Mouse (Mus musculus) limb, embryonic 15.5 days (tissue): ENCODE data around the gene Rnh1. TPM values are rescaled to one million over a fixed set of nuclear protein-coding genes. Genes with fewer than 3 reads are reported as not detected.

Source experiments
- ATAC-seq: fragments of 200-750 bp; cut with Nextera tagmentation; 2 replicates; pipeline ENCODE4 v1.8.0; 2017; ENCODE audit warnings: low read depth, moderate TSS enrichment; ENCODE audit not compliant: insufficient number of reproducible peaks, low FRiP score, low TSS enrichment
- H3K27ac ChIP-seq: fragments of 300-500 bp; sonication (generic); 2 replicates; pipeline ENCODE4 v1.5.1; 2015; ENCODE audit warnings: moderate library complexity, mild to moderate bottlenecking, inconsistent platforms
- H3K27me3 ChIP-seq: fragments of 300-500 bp; sonication (generic); 2 replicates; pipeline ENCODE4 v1.6.1; 2015; ENCODE audit warnings: inconsistent platforms
- H3K36me3 ChIP-seq: fragments of 300-500 bp; sonication (generic); 2 replicates; pipeline ENCODE4 v1.6.1; 2015; ENCODE audit warnings: inconsistent platforms
- H3K4me1 ChIP-seq: fragments of 300-500 bp; sonication (generic); 2 replicates; pipeline ENCODE4 v1.6.1; 2015; ENCODE audit warnings: inconsistent platforms
- H3K4me2 ChIP-seq: fragments of 300-500 bp; sonication (generic); 2 replicates; pipeline ENCODE4 v1.6.1; 2015; ENCODE audit warnings: mild to moderate bottlenecking, inconsistent platforms
- H3K4me3 ChIP-seq: fragments of 300-500 bp; sonication (generic); 2 replicates; pipeline ENCODE4 v1.5.1; 2015; ENCODE audit warnings: mild to moderate bottlenecking, inconsistent platforms
- H3K9ac ChIP-seq: fragments of 300-500 bp; sonication (generic); 2 replicates; pipeline ENCODE4 v1.6.1; 2015; ENCODE audit warnings: inconsistent platforms
- H3K9me3 ChIP-seq: fragments of 300-500 bp; sonication (generic); 2 replicates; pipeline ENCODE4 v1.6.1; 2016; ENCODE audit warnings: inconsistent platforms
- WGBS: fragments of 180-500 bp; shearing (Covaris S2); methylation state at CpG from one replicate; pipeline ENCODE4 v1.1.7; 2015; 5-methylcytosine and 5-hydroxymethylcytosine counted together
- microRNA counts: library from miRNA; unstranded; fragments of <30 nt; microRNA quantifications from one replicate; lab custom pipeline; 2016
- microRNA-seq: library from miRNA; unstranded; fragments of <30 nt; microRNA quantifications from one replicate; pipeline ENCODE4, GENCODE M21; 2016
- polyA plus RNA-seq: library from polyadenylated mRNA; unstranded; fragments of >200 nt; fragmentation: Nextera tagmentation; extraction: Ambion mirVana; gene quantifications from 2 replicates; pipeline ENCODE4 v1.2.1, GENCODE M21; 2015

Rnh1 gene
- polyA plus RNA-seq, 1 experiment from 2014 or later: 279 TPM

DNA sequence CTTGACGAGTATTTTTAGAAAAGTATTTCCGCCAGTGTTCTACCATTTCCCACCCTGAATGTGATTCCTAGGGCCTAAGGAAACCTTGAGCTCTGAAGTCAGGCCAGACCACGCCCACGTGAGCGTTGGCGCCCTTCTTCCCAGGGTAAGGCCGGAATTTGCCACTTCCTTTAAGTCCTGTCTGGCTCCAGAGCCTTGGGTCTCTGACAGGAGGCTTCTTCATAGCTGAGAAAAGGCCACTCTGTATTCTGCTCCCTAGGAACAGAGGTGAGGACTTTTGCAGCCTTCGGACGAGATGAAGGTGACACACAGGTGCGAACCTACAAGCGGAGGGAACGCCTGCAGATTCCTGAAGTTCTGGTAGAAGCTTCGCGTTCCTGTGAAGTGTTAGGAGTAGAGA, 50.4 kb downstream of the Rnh1 start, which contains the start of gene Ptdss2:
Ptdss2 (plus strand) TSS at position 138 of the 400 bp plus-strand sequence.
- ATAC-seq: no peak
- WGBS: 41% methylated on average over 14 of the region's 14 CpGs
- H3K27ac ChIP-seq: peak within 1 kb of the TSS; percentile 84
- peaks cover 18% of the 10 kb centered on the region for H3K4me1 ChIP-seq
- H3K4me3 ChIP-seq: peak within 1 kb of the TSS; percentile 66
- H3K9me3 ChIP-seq: no peaks in the 10 kb centered on the region
- H3K4me2 ChIP-seq: peak within 1 kb of the TSS; percentile 70
- H3K9ac ChIP-seq: peak within 1 kb of the TSS; percentile 57
- H3K27me3 ChIP-seq: no peaks in the 10 kb centered on the region; the same call in 1 of the 2 replicates
- no peaks in the 10 kb centered on the region for H3K36me3 ChIP-seq

DNA sequence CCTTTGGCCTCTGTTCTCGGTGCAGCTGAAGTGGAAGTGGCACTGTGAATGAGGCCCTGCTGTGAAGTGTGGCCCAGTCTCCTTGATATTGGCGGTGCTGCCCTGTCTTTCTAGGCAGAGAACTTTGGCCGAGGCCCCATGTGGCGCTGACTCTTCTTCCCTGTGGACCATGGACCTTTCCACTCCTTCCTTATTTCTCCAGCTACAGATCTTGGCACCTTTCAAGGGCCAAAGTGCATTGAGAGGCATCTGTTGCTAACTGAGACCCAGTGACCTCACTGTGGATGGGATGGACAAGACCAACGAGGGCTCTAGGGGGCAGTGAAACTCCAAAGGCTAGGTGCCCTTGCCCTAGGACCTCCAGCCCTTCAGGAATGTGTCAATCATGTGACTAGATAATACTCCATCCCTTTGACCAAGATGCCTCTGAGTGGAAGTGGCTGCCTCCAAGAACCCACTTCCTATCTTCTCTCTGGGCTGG, 51.6 kb downstream of the Rnh1 start:
- Histone ChIP-seq H3K9ac (no peak overlapping the region), H3K36me3 (no peaks in the 10 kb centered on the region), H3K27me3 (peaks cover 1% of the 10 kb centered on the region; the same call in 1 of the 2 replicates), H3K27ac (no peak overlapping the region), H3K9me3 (no peaks in the 10 kb centered on the region), H3K4me1 (peaks cover 18% of the 10 kb centered on the region), H3K4me2 (no peak overlapping the region), H3K4me3 (no peak overlapping the region)
- no peak for ATAC-seq
- WGBS: 76% methylated on average over 5 of the region's 5 CpGs

DNA sequence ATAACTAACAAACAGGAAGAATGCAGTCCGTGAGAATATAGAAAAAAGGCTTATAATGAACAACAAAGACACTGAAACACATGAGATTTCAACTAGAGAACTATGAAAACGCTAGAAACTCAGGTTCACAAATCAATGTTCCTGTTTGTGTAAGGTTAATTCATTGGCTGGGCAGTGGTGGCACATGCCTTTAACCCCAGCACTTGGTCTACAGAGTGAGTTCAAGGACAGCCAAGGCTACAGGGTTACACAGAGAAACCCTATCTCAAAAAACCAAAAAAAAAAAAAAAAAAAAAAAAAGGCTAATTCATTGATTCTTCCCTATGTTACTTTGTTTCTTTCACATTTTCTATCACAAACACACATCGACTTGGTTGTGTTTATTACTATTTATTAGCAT, 52.1 kb downstream of the Rnh1 start:
- no peak overlapping the region for H3K9ac ChIP-seq
- H3K27ac ChIP-seq: no peak overlapping the region
- peaks cover 18% of the 10 kb centered on the region for H3K4me1 ChIP-seq
- H3K27me3 ChIP-seq: peaks cover 4% of the 10 kb centered on the region; the same call in 1 of the 2 replicates
- WGBS: 72% methylated on average over 3 of the region's 3 CpGs
- H3K36me3 ChIP-seq: no peaks in the 10 kb centered on the region
- no peaks in the 10 kb centered on the region for H3K9me3 ChIP-seq
- no peak overlapping the region for H3K4me2 ChIP-seq
- ATAC-seq: no peak
- H3K4me3 ChIP-seq: no peak overlapping the region

GRCm38 (mm10) chr7:141119487-141119886, 53.2 kb downstream of the Rnh1 start:
- Histone ChIP-seq H3K4me1 (peaks cover 18% of the 10 kb centered on the region), H3K27ac (no peak overlapping the region), H3K9me3 (no peaks in the 10 kb centered on the region), H3K4me2 (no peak overlapping the region), H3K9ac (no peak overlapping the region), H3K4me3 (no peak overlapping the region), H3K27me3 (peaks cover 4% of the 10 kb centered on the region; the same call in 1 of the 2 replicates), H3K36me3 (no peaks in the 10 kb centered on the region)
- 74% methylated on average over 3 of the region's 3 CpGs for WGBS
- ATAC-seq: no peak

DNA sequence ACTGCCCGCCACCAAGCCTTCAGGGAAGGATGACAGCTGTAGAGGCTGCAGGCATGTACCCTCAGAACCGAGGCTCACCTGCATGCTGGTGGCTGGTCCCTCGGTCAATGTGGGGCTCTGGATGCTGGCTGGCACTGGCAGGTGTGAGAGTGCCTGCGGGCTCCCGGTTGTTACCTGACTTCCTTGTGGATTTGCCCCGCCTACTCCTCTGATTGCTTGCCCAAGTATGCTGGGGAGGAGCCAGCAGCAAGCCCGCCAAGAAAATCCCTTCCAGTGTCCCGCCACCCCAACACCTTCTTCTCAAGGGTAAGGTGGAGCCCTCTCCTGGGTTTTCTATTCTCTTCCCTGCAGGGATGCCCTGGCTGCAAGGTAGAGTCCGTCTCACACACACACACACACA, 55.0 kb downstream of the Rnh1 start, which contains the start of gene Ano9:
Ano9 (minus strand) TSS at position 171 of the 400 bp plus-strand sequence.
- Histone ChIP-seq H3K4me2 (peak within 1 kb of the TSS; percentile 26; the same call in 1 of the 2 replicates), H3K4me1 (peaks cover 12% of the 10 kb centered on the region), H3K27me3 (peaks cover 4% of the 10 kb centered on the region; the same call in 1 of the 2 replicates), H3K9me3 (no peaks in the 10 kb centered on the region), H3K4me3 (peak within 1 kb of the TSS; percentile 7), H3K9ac (no peak within 1 kb of the TSS), H3K27ac (no peak within 1 kb of the TSS), H3K36me3 (no peaks in the 10 kb centered on the region)
- 9% methylated on average over 9 of the region's 9 CpGs for WGBS
- no peak for ATAC-seq

GRCm38 (mm10) chr7:141115874-141116273, 56.8 kb downstream of the Rnh1 start:
- Histone ChIP-seq H3K4me2 (no peak overlapping the region), H3K27me3 (peaks cover 4% of the 10 kb centered on the region; the same call in 1 of the 2 replicates), H3K27ac (no peak overlapping the region), H3K9ac (no peak overlapping the region), H3K4me3 (no peak overlapping the region), H3K36me3 (no peaks in the 10 kb centered on the region), H3K4me1 (0 out of 2 replicates have a peak, but pooled peaks cover 8% of the 10 kb centered on the region), H3K9me3 (no peaks in the 10 kb centered on the region)
- WGBS: 91% methylated on average over 9 of the region's 9 CpGs
- ATAC-seq: no peak

MicroRNAs within 50 kb of the gene (microRNA counts, 519-probe panel; counts per million panel counts)
- 3,548 counts per million, percentile 84 among the panel's probes with 10 or more counts for microRNA mmu-miR-210 (lab: Ali Mortazavi, UCI)

Small RNAs within 50 kb of the gene (microRNA-seq; reads per million reads assigned to microRNA genes)
- gene Mir210: 945 reads per million, percentile 74 among the genes with 10 or more reads in this experiment

Other genes starting within 250 kb of the Rnh1 start
- 23.1 and 24.9 TPM in 2 replicates for gene Pgghg, start 231.5 kb downstream of the Rnh1 start, polyA plus RNA-seq
- 46.1 and 62.9 TPM in 2 replicates for gene Ifitm5, start 222.6 kb downstream of the Rnh1 start, polyA plus RNA-seq
- 0.47 TPM in 1 of 2 replicates, not detected in the other for gene Gm45717, start 216.9 kb downstream of the Rnh1 start, polyA plus RNA-seq
- gene Ifitm2, start 216.9 kb downstream of the Rnh1 start, polyA plus RNA-seq: 1,488 and 1,547 TPM in 2 replicates
- 71.7 and 74.6 TPM in 2 replicates for gene Ifitm1, start 205.6 kb downstream of the Rnh1 start, polyA plus RNA-seq
- 217 and 218 TPM in 2 replicates for gene Ifitm3, start 162.1 kb downstream of the Rnh1 start, polyA plus RNA-seq
- gene Ifitm6, start 154.9 kb downstream of the Rnh1 start, polyA plus RNA-seq: 1.0 and 1.3 TPM in 2 replicates
- gene Gm17387, start 143.7 kb downstream of the Rnh1 start, polyA plus RNA-seq: not detected in 2 replicates
- 9.9 and 12.1 TPM in 2 replicates for gene B4galnt4, start 111.8 kb downstream of the Rnh1 start, polyA plus RNA-seq
- 150 and 151 TPM in 2 replicates for gene Pkp3, start 94.6 kb downstream of the Rnh1 start, polyA plus RNA-seq
- gene Sigirr, start 72.3 kb downstream of the Rnh1 start, polyA plus RNA-seq: 3.3 and 3.8 TPM in 2 replicates
- 23.4 and 24.1 TPM in 2 replicates for gene Ano9, start 55.1 kb downstream of the Rnh1 start, polyA plus RNA-seq
- 69.4 and 70.0 TPM in 2 replicates for gene Ptdss2, start 50.5 kb downstream of the Rnh1 start, polyA plus RNA-seq
- gene Hras, start 21.1 kb upstream of the Rnh1 start, polyA plus RNA-seq: 164 and 165 TPM in 2 replicates
- 8.0 and 9.0 TPM in 2 replicates for gene Lrrc56, start 21.3 kb upstream of the Rnh1 start, polyA plus RNA-seq
- 1.7 and 2.2 TPM in 2 replicates for gene Lmntd2, start 41.2 kb upstream of the Rnh1 start, polyA plus RNA-seq
- 56.1 and 58.6 TPM in 2 replicates for gene Rassf7, start 43.0 kb upstream of the Rnh1 start, polyA plus RNA-seq
- 64.3 and 68.9 TPM in 2 replicates for gene Phrf1, start 55.9 kb upstream of the Rnh1 start, polyA plus RNA-seq
- gene Irf7, start 93.6 kb upstream of the Rnh1 start, polyA plus RNA-seq: 3.1 and 3.4 TPM in 2 replicates
- 0.19 and 0.29 TPM in 2 replicates for gene Cdhr5, start 103.9 kb upstream of the Rnh1 start, polyA plus RNA-seq
- 11.3 and 16.5 TPM in 2 replicates for gene Sct, start 106.3 kb upstream of the Rnh1 start, polyA plus RNA-seq
- 1.5 TPM in 2 replicates for gene Drd4, start 119.1 kb upstream of the Rnh1 start, polyA plus RNA-seq
- 68.6 and 70.8 TPM in 2 replicates for gene Deaf1, start 154.8 kb upstream of the Rnh1 start, polyA plus RNA-seq
- 35.9 and 38.5 TPM in 2 replicates for gene Tmem80, start 154.9 kb upstream of the Rnh1 start, polyA plus RNA-seq
- gene Eps8l2, start 166.0 kb upstream of the Rnh1 start, polyA plus RNA-seq: 42.7 and 43.9 TPM in 2 replicates
- 272 and 290 TPM in 2 replicates for gene Taldo1, start 219.3 kb upstream of the Rnh1 start, polyA plus RNA-seq
- 62.8 and 62.9 TPM in 2 replicates for gene Gatd1, start 241.3 kb upstream of the Rnh1 start, polyA plus RNA-seq